Mouse (Mus musculus): Measurements from ENCODE around the gene Slc22a14.

GRCm38 (mm10) chr9:119382603-119383002 lies 17.2 kb upstream of the Slc22a14 start:
- TF ChIP-seq CTCF (IDR thresholded peaks at IDR 0.05; ENCODE audit: extremely low read depth, insufficient read length, insufficient replicate concordance, low read depth, low read length) (no peak), POLR2A (IDR thresholded peaks at IDR 0.05; ENCODE audit: low read depth, low read length) (no peak)
